Mouse (Mus musculus) stomach, embryonic 14.5 days (tissue): ENCODE results near the gene Erc2. TPM values are rescaled to one million over a fixed set of nuclear protein-coding genes. Genes with fewer than 3 reads are reported as not detected.

ENCODE experiments used
- ATAC-seq: fragments of 200-750 bp; cut with Nextera tagmentation; 2 replicates; pipeline ENCODE4 v1.8.0; 2017; ENCODE audit warnings: low read depth, moderate TSS enrichment; ENCODE audit not compliant: insufficient number of reproducible peaks, insufficient read depth, low FRiP score
- H3K27ac ChIP-seq: fragments of 300-500 bp; sonication (generic); 2 replicates; pipeline ENCODE4 v1.5.1; 2014; ENCODE audit warnings: mild to moderate bottlenecking, low read length, moderate library complexity, mixed read lengths
- H3K27me3 ChIP-seq: fragments of 300-500 bp; sonication (generic); 2 replicates; pipeline ENCODE4 v1.6.1; 2014; ENCODE audit warnings: low read length, control low read depth, mixed read lengths; ENCODE audit not compliant: control insufficient read depth, insufficient read depth
- H3K36me3 ChIP-seq: fragments of 300-500 bp; sonication (generic); 2 replicates; pipeline ENCODE4 v1.6.1; 2014; ENCODE audit warnings: mild to moderate bottlenecking, control low read depth, low read length, moderate library complexity, mixed read lengths; ENCODE audit not compliant: control insufficient read depth, insufficient read depth
- H3K4me1 ChIP-seq: fragments of 300-500 bp; sonication (generic); 2 replicates; pipeline ENCODE4 v1.6.1; 2014; ENCODE audit warnings: low read length, control low read depth, mixed read lengths; ENCODE audit not compliant: control insufficient read depth, insufficient read depth
- H3K4me2 ChIP-seq: fragments of 300-500 bp; sonication (generic); replicated peaks from 2 replicates; pipeline ENCODE4 v1.6.1; 2014; ENCODE audit warnings: low read depth, low read length, control low read depth
- H3K4me3 ChIP-seq: fragments of 300-500 bp; sonication (generic); 2 replicates; pipeline ENCODE4 v1.5.1; 2014; ENCODE audit warnings: low read depth, low read length, control low read depth
- H3K9ac ChIP-seq: fragments of 300-500 bp; sonication (generic); replicated peaks from 2 replicates; pipeline ENCODE4 v1.6.1; 2014; ENCODE audit warnings: low read depth, mild to moderate bottlenecking, control low read depth, low read length, moderate library complexity, mixed read lengths
- H3K9me3 ChIP-seq: fragments of 300-500 bp; sonication (generic); 2 replicates; pipeline ENCODE4 v1.6.1; 2016; ENCODE audit warnings: low read depth, low read length, control low read depth; ENCODE audit not compliant: control insufficient read depth
- WGBS: fragments of 180-500 bp; shearing (Covaris S2); extraction: QIAGEN DNeasy Blood & Tissue Kit; methylation state at CpG from one replicate; pipeline ENCODE4 v1.1.7; 2014; 5-methylcytosine and 5-hydroxymethylcytosine counted together
- polyA plus RNA-seq: library from polyadenylated mRNA; unstranded; fragments of >200 nt; fragmentation: Nextera tagmentation; extraction: Ambion mirVana; gene quantifications from 2 replicates; pipeline ENCODE4 v1.2.1, GENCODE M21; 2014

The Erc2 gene
- polyA plus RNA-seq, 1 experiment from 2014 or later = 7.7 TPM

DNA sequence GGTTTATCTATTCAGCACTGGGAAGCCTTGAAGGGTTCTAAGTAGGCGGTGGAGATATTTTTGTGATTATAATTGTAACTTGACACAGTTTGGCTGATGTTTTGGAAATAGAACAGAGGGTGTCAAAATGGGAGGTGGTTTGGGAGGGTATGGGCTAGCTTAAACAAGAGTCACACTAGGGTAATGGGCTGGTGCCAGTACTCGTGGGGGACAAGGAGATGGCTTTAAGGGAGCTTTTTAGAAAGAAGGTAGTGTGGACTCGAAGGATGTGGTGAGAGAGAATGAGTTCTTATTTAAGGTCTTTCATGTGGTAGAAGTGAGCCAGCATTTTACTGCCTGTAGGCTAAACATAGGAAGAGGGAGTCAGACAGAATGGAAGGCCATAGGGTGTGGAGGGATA lies 19.2 kb downstream of the Erc2 start:
- WGBS = 87% methylated on average over 3 of the region's 3 CpGs
- Histone ChIP-seq H3K27me3 (no peaks in the 10 kb centered on the region), H3K9ac (no peak overlapping the region)

DNA sequence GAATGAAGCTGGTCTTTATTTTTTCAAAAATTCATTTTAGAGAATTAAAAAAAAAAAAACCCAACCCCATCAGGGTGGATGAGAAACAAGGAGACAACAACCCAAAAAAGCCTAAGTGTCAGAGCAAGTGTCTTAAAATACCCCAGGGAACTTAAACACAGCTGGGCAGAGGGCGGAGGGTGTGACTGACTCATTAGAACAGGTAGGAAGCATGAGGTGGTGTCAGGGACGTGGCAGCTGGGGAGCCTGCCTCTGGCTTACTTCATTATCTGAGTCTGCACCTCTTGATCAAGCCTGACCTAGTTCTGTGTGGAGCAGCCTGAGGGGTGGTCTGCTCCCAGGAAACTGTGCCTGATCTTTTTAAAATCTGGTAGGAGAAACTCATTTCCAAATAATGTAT lies 20.8 kb downstream of the Erc2 start:
- H3K27me3 ChIP-seq = no peaks in the 10 kb centered on the region
- H3K9ac ChIP-seq = no peak overlapping the region
- ATAC-seq = no peak
- no peak overlapping the region for H3K27ac ChIP-seq
- WGBS = 60% methylated on average over 2 of the region's 2 CpGs
- no peaks in the 10 kb centered on the region for H3K36me3 ChIP-seq
- no peaks in the 10 kb centered on the region for H3K9me3 ChIP-seq
- H3K4me2 ChIP-seq = no peak overlapping the region
- no peak overlapping the region for H3K4me3 ChIP-seq
- no peaks in the 10 kb centered on the region for H3K4me1 ChIP-seq

More for the DNA sequence above, 19.2 kb downstream of the Erc2 start:
- H3K4me2 ChIP-seq = no peak overlapping the region
- H3K36me3 ChIP-seq = no peaks in the 10 kb centered on the region
- no peak overlapping the region for H3K4me3 ChIP-seq
- H3K9me3 ChIP-seq = no peaks in the 10 kb centered on the region
- no peak for ATAC-seq
- H3K27ac ChIP-seq = no peak overlapping the region
- H3K4me1 ChIP-seq = no peaks in the 10 kb centered on the region

DNA sequence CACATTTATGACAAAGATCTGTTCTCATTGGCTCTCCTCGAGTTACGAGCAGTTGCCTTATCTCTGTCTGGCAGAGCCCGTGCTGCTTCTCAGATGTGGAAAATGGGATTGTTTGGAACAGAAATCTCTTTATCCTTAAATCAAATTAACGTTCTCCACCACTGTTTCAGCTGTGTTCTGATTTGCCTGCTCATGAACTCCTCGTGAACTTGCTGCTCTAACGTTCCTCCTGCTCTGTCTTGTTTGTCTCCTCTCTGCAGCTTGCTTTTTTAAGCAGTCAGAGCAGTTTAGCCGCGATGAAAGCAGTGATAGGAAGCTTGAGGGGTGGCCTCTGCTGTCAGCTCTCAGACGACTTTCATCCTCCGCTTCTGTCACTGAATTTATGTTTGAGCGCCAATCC lies 32.4 kb downstream of the Erc2 start:
- no peak overlapping the region for H3K4me2 ChIP-seq
- no peaks in the 10 kb centered on the region for H3K27me3 ChIP-seq
- H3K36me3 ChIP-seq = no peaks in the 10 kb centered on the region
- H3K27ac ChIP-seq = no peak overlapping the region
- no peaks in the 10 kb centered on the region for H3K9me3 ChIP-seq
- no peak overlapping the region for H3K4me3 ChIP-seq
- 13% methylated on average over 11 of the region's 11 CpGs for WGBS
- H3K9ac ChIP-seq = no peak overlapping the region
- H3K4me1 ChIP-seq = peaks cover 6% of the 10 kb centered on the region; the same call in 1 of the 2 replicates
- no peak for ATAC-seq

DNA sequence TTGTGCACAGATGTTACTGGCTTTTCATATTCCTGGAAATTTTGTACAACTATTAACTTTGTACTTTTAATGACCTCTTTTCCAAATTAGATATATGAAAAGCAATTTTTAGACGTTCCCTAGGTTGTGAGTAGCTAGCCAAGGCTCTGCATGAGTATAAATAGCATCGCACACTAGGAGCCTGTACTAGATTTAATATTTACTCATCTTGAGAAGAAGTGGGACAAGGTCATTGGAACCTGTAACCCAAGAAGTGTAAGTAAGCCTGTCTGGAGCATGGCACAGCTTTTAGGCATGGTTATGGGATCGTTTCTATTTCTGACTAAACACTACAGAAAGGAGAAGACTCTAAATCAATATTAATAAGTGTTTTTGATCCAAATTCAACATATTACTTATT lies 36.4 kb downstream of the Erc2 start:
- H3K4me2 ChIP-seq = no peak overlapping the region
- no peaks in the 10 kb centered on the region for H3K27me3 ChIP-seq
- 73% methylated on average over 3 of the region's 3 CpGs for WGBS
- H3K4me1 ChIP-seq = peaks cover 6% of the 10 kb centered on the region; the same call in 1 of the 2 replicates
- no peak overlapping the region for H3K27ac ChIP-seq
- no peaks in the 10 kb centered on the region for H3K36me3 ChIP-seq
- H3K9ac ChIP-seq = no peak overlapping the region
- no peak for ATAC-seq
- no peak overlapping the region for H3K4me3 ChIP-seq
- H3K9me3 ChIP-seq = no peaks in the 10 kb centered on the region

DNA sequence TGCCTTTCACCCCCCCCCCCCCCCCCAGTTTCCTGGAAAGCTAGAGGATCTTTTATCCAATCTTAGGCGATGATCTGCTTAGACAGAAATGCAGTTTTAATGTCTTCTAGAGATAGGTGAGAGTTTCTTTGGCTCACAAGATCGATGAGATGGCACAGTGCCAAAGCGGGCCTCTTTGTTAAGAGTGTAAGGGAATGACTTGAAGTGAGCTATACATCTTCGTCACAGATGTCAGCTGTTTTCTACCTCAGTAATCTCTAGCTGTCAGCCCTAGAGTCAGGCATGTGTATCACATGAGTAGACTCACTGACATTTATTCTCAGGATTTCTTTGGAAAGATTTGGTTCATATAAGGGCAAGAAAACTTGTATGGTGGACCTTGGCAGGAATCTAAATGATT lies 39.2 kb downstream of the Erc2 start:
- no peak overlapping the region for H3K4me2 ChIP-seq
- no peaks in the 10 kb centered on the region for H3K9me3 ChIP-seq
- no peaks in the 10 kb centered on the region for H3K4me1 ChIP-seq
- H3K36me3 ChIP-seq = no peaks in the 10 kb centered on the region
- H3K27me3 ChIP-seq = no peaks in the 10 kb centered on the region
- H3K9ac ChIP-seq = no peak overlapping the region
- no peak for ATAC-seq
- WGBS = 29% methylated on average over 4 of the region's 4 CpGs
- no peak overlapping the region for H3K4me3 ChIP-seq
- H3K27ac ChIP-seq = no peak overlapping the region

DNA sequence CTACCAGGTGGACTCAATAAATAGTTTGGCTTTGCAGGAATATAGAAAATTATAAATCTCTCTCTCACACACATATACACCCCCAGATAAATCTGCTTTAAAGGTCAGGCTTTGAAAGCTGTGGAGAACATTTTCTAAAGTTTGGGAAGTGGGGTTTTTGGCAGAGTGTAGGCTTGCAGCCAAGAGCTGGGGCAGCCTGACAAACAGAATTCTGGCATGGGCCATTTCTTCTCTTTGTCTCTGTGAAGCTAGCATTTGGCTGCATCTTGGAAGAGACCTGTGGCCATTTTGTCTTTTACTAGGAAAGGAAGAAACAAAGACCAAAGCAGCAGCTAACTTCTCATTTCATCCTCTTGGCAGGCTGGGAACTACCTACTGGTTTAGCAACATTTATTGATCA lies 40.0 kb downstream of the Erc2 start:
- Histone ChIP-seq H3K4me2 (no peak overlapping the region), H3K27me3 (no peaks in the 10 kb centered on the region), H3K4me3 (no peak overlapping the region), H3K36me3 (no peaks in the 10 kb centered on the region), H3K4me1 (no peaks in the 10 kb centered on the region), H3K27ac (no peak overlapping the region), H3K9me3 (no peaks in the 10 kb centered on the region), H3K9ac (no peak overlapping the region)
- no peak for ATAC-seq

DNA sequence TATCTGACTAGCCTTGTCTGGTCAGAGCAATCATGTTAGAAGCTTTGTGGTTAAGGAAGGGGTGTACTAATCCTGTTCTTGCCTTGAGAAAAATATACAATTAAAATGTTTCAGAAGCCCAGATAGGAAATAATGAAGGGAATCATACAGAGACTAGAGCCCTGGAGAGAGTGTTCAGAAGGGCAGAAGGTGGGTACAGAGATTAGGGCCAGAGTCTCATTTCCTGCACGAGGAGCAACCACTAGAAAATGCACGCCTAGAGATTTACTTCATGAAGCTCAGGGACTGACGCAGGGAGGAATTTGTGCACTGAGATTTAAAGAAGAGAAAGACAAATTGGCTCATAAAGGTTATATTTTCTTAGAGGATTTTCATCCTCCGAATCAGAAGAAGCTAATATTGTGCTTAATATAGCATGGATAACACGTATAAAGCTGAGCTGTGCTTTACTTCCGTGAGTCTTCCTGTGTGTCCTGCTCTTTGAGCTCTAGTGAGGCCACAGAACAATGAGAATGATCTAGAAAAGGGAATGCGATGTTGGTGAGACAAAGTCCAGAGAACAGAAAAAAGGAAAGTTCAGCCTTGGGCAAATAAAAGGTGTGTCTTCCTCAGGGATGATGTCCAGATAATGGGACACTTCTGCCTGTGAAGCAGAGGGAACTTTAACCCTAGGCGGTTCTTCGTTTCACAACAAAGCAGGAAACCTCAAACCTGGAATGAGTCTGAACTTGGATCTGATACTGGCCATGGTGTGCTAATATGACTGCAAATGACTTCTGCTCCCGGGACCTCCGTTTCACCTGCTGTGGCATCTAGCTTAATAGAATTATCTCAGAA lies 45.0 kb downstream of the Erc2 start:
- no peaks in the 10 kb centered on the region for H3K4me1 ChIP-seq
- H3K9ac ChIP-seq = no peak overlapping the region
- 80% methylated on average over 11 of the region's 11 CpGs for WGBS
- no peak for ATAC-seq
- H3K4me2 ChIP-seq = no peak overlapping the region
- H3K27ac ChIP-seq = no peak overlapping the region
- H3K27me3 ChIP-seq = no peaks in the 10 kb centered on the region
- no peaks in the 10 kb centered on the region for H3K36me3 ChIP-seq
- H3K4me3 ChIP-seq = no peak overlapping the region
- H3K9me3 ChIP-seq = no peaks in the 10 kb centered on the region

DNA sequence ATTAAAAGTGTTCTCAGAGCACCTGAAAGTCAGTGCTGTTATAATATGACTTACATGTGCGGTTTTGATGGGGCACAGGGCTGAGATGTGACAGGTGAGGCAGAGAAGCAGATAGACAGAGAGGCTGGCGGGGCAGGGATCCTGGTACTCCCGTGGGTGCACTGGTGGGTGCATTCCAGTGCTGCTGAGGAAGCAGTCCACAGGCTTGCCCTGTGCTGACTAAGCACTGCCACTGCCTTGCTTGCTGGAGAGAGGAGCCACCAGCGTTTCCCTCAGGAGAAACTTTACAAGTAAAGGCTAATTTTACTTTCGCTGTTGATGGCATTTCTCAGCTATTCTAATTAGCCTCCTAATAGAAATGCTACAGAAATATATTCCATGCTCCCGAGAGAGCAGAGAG lies 45.9 kb downstream of the Erc2 start:
- no peaks in the 10 kb centered on the region for H3K9me3 ChIP-seq
- H3K27ac ChIP-seq = no peak overlapping the region
- H3K4me1 ChIP-seq = no peaks in the 10 kb centered on the region
- H3K4me2 ChIP-seq = no peak overlapping the region
- ATAC-seq = no peak
- no peaks in the 10 kb centered on the region for H3K36me3 ChIP-seq
- 74% methylated on average over 6 of the region's 6 CpGs for WGBS
- H3K27me3 ChIP-seq = no peaks in the 10 kb centered on the region
- no peak overlapping the region for H3K9ac ChIP-seq
- no peak overlapping the region for H3K4me3 ChIP-seq

DNA sequence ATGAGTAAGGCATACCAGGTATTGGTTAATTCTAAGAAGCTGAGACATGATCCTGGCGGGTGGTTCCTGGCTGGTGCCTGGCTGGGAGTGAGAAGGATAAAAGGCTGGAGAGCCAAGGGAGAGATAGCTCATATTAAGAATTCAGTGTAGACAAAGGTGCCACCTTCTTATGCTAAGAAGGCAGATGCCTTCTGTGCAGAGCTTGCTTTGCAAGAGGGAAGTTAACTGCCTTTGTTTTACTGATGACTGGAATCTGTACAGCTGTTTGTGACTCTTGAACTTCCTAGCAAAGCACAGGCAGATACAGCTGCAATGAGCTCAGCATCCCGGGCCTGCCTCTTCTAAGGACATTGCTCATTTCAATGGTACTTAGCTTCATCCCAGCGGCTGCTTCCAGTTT lies 47.7 kb downstream of the Erc2 start:
- Histone ChIP-seq H3K4me1 (no peaks in the 10 kb centered on the region), H3K4me2 (no peak overlapping the region), H3K9ac (no peak overlapping the region), H3K4me3 (no peak overlapping the region), H3K27ac (no peak overlapping the region), H3K36me3 (no peaks in the 10 kb centered on the region), H3K9me3 (no peaks in the 10 kb centered on the region), H3K27me3 (no peaks in the 10 kb centered on the region)
- 88% methylated on average over 3 of the region's 3 CpGs for WGBS
- no peak for ATAC-seq
